Mouse (Mus musculus) layer of hippocampus, adult 9-10 months (tissue): ENCODE data around the gene Steap3.

ENCODE experiments used
- DNase-seq: peaks from one replicate; pipeline ENCODE4 v3.0.0; 2022; ENCODE audit warnings: low spot score

The Steap3 gene

GRCm38 (mm10) chr1:120197189-120197588, 75.3 kb downstream of the Steap3 start:
- peak; percentile 71 for DNase-seq

DNA sequence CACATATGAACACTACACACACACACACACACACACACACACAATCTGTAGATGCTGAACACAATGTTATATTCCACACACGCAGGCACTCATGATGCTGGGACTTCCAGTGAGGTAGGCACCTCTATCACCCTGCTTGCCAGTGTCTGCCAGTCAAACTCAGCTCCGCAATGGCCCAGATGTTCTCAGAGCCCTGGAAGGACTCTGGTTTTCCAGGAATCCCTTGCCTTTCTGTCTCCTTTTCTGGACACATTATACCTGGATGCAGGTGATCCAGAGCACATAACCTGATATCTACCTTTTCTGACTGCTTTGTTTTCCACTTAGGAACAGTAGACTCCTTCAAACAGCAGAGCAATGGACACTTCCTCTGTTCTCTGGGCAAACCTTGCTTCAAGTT, 75.8 kb downstream of the Steap3 start:
- DNase-seq = no peak

DNA sequence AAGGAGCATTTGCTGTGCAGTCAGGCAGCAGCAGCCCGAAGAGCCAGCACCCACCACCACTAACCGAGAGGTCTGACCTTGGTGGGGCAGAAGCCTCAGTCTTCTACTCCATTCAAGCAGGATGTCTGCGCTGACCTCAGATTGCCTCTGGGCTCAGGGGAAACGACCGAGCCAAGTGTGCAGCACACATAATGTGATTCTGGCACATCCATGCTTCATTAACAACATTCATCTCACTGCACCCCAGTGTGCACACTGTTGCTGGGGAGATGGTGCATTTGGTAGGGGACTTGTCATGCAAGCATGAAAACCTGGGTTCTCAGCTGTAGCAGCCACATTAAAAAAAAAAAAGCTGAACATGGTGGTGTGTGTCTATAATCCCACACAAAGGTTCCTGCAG, 76.6 kb downstream of the Steap3 start:
- no peak for DNase-seq

DNA sequence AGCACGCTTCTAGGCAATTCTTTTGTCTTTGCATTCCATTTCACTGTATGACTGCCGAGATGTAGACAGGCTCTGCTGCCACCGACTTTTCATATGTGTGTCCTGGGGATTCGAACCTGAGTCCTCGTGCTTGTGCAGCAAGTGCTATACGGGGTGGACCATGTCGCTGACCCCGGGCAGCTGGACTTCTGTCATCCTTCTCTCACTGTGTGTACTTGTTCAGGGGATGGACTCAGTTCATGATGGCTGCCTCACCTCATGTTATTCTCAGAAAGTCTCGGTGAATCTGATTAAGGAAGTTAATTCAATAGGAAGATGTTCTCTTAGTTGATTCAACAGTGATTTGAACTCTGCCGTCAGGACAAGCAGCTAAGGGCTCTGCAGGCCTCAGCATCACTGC, 78.9 kb downstream of the Steap3 start:
- no peak for DNase-seq

- no peak for DNase-seq
Measured at GRCm38 (mm10) chr1:120192321-120192720, 80.2 kb downstream of the Steap3 start.

- no peak for DNase-seq
Measured at GRCm38 (mm10) chr1:120190946-120191345, 81.6 kb downstream of the Steap3 start.

- no peak for DNase-seq
Measured at GRCm38 (mm10) chr1:120190300-120190699, 82.2 kb downstream of the Steap3 start.

- DNase-seq = no peak
Measured at GRCm38 (mm10) chr1:120189206-120189605, 83.3 kb downstream of the Steap3 start.

- DNase-seq = no peak
Measured at GRCm38 (mm10) chr1:120187059-120187458, 85.4 kb downstream of the Steap3 start.

GRCm38 (mm10) chr1:120186655-120187054, 85.8 kb downstream of the Steap3 start:
- DNase-seq = no peak

GRCm38 (mm10) chr1:120186204-120186603, 86.3 kb downstream of the Steap3 start:
- no peak for DNase-seq

GRCm38 (mm10) chr1:120177141-120177540, 95.4 kb downstream of the Steap3 start:
- DNase-seq = no peak

DNA sequence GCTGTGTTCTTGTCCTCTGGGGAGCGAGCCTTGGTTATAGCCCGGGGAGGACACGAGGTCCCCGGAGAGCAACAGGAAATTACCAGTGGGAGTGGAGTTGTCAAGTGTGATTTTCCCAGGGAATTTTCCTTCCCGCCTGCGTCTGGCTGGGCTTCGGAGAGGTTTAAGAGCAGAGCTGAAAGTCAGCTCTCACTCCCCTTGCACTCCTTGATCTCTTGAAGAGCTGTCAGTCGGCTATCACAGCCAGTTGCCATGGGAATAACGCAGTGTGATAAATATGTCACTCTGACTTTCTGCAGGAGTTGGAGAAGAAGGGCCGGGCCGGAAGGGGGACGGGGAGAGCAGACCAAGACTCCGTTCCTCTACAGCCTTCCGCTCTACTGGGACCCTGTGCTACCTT, 96.2 kb downstream of the Steap3 start:
- no peak for DNase-seq

DNA sequence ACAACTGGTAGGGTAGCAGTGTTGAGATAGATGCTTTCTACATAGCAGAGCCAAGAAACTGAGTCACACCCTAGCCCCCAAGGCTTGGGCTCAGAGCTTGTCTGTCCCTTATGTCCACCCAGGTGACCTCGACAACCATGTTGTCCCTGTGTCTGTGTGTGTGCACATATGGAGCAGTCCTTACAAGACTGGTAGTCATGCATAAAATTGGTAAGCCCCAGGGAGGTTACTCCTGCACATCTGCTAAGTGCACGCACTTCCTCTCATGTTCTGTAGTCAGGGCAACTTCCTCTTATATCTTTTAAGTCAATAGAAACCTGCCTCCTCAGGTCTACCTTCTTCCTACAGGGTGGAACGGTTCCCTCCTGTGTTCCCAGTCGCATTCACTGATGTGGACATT, 97.5 kb downstream of the Steap3 start:
- no peak for DNase-seq

GRCm38 (mm10) chr1:120171819-120172521, 100.5 kb downstream of the Steap3 start:
- DNase-seq = peak; percentile 55

- DNase-seq = no peak
Measured at GRCm38 (mm10) chr1:120170307-120170706, 102.2 kb downstream of the Steap3 start.

DNA sequence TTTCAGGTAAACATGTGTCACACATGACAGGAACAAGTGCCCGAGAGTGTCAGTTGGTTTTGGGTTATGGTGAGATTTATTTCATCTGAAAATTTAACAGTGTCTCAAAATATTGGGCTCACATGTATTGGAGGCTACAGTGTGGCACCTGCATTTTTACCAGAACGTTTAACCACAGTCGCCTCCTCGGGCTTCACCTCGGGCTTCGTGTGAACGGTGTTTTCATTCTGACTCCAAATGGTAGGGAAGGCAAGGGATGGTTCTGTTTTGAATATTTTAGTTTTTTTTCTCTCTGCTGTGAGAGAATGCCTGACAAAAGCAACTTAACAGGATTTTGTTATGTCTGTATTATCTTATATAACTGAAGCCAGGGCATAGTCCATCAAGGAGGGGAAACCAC, 103.8 kb downstream of the Steap3 start:
- DNase-seq = no peak

GRCm38 (mm10) chr1:120168016-120168415, 104.5 kb downstream of the Steap3 start:
- DNase-seq = no peak

- DNase-seq = no peak
Measured at GRCm38 (mm10) chr1:120162616-120163015, 109.9 kb downstream of the Steap3 start.

DNA sequence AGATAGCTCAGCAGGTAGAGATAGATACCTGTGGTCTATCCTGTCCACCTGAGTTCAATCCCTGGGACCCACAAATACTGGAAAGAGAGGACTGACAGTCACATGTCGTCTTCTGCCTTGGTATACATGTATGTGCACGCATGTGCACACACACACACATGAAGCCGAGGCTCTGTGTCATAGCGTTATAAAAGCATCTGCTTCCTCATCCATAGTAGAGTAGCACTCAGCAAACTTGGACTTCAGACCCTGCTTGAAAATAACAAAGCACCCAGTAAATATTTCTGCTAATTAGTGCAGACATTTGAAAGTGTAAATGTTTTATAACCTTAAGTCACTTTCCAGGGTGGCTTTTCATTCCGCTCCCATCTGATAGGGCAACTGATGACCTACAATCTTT, 111.0 kb downstream of the Steap3 start:
- DNase-seq = no peak

GRCm38 (mm10) chr1:120158474-120159127, 113.9 kb downstream of the Steap3 start:
- no peak for DNase-seq

DNA sequence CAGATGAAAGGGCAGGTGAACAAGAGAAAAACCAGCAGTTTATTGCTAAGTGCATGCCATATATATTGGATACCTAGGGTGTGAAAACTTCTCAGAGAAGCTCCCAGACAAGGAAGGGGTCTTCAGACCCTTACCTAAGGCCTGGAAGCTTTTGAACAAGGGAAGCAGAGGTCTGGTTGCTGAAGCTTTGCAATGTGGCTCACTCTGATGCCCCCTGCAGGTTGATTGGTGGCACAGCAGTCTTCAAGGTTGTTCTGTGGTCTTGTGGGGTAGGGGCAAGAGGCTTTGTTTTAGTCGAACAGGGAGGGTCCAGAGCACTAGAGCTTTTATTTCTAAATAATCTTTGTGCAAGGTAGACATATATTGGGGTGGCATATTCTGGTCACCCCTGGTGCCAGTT, 117.2 kb downstream of the Steap3 start:
- no peak for DNase-seq

DNA sequence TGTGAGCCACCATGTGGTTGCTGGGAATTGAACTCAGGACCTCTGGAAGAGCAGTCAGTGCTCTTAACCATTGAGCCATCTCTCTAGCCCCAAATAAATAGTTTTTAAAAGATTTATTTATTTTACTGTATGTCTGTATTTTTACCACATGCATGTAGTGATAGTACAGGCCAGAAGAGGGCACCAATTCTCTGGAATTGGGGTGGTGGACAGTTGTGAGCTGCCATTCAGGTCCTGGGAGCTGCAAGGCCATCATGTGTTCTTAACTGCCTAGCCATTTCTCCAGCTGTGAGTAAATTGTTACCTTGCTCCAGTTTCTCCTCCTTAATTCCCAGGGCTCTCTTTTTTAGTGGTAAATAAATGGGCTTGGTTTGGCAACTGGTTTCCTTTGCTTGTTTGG, 118.3 kb downstream of the Steap3 start:
- DNase-seq = no peak

- DNase-seq = no peak
Measured at GRCm38 (mm10) chr1:120146994-120147393, 125.5 kb downstream of the Steap3 start.
